Mouse (Mus musculus) heart, adult 9 months (tissue): ENCODE measurements around the gene Slc36a2.
"Not testable (repeated sequence)": the region's sequence is repeated elsewhere in the genome, so short reads cannot be mapped to it uniquely, and the experiment has no call there.

ENCODE experiments used
- DNase-seq, 2 experiments: peaks; one replicate each; pipeline ENCODE4 v3.0.0; 2022; ENCODE audit warnings: low spot score in 2 of 2

The Slc36a2 gene

DNA sequence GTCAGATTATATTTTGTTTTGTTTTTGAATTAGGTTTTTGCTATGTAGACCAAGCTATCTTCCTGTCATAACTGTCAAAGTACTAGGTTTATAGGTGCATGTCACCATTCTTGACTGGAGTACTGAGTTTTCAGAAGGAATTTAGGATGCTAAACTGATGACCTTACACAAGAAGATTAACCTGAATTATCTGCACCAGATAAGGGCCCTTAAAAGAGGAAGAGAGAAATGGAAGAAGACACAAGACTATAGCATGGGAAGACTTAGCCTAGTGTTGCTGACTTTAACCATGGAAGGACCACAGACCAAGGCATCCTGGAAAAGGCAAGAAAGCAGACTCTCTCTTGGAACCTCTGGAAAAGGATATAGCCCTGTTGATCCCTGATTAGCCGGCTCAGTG, 51.7 kb downstream of the Slc36a2 start:
- no peak for DNase-seq

DNA sequence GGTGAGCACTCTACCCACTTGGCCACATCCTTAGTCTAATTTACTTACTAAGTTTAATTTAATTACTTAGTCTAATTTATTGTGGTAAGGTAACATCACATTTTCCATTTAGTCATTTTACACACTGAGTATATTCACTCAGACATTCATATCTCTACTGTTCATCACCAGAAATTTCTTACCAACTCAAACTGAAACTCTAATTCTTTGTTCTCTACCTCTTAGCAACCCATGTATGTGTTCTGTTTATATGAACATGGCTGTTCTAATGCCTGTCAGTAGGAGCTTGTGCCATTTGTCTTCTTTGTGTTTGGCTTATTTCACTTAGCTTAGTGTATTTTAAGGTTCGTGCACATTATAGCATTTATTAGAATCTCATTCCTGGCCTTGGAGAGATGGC, 52.9 kb downstream of the Slc36a2 start:
- no peak for DNase-seq

DNA sequence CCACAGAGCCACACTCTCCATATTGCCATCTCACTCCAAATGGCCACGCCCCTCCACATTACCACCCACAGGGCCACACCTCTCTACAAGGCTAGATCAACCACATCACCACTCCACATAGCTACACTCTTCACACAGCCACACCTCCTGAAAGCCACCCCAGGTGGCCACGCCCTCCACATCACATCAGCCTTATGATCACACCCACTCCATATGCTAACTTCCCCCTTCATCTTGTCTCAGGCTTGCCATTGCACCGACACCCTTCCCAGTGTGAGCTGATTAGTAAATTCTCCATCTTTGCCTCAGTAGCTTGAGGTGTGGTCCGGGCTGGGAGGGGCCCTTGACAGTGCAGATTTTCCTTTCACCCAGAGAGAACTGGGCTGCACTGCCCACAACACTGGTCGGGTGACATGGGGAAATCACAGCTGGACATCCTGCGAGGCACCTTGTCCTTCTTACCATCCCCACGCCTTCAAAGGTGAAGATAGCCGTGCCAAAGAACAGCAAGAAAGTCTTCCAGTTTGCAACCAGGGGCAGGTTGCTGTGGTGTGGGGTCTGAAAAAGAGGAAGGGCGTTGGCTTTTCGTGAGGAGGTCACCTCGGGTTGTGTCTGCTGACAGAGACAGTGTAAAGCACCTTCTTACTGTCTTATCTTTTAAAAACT, 53.7 kb downstream of the Slc36a2 start:
- DNase-seq: no peak

DNA sequence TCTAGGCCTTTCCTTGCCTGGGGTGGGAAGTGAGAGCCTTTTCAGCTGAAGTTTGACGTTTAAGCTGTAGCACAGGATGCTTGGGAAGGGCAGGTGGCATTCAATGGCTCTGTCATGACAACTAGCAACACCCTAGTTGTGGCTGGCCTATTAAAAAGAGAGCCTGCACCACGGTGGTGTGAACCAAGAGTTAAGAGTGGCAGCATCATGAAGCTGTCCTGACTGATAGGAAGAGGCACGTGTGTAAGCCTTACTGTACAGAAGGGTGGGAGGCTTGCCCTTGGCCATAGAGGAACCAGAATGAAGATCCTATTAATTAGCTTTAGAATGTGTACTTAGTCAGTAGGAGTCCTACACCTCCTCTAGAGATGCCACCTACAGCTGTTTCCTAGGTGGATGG, 56.5 kb downstream of the Slc36a2 start:
- no peak for DNase-seq

DNA sequence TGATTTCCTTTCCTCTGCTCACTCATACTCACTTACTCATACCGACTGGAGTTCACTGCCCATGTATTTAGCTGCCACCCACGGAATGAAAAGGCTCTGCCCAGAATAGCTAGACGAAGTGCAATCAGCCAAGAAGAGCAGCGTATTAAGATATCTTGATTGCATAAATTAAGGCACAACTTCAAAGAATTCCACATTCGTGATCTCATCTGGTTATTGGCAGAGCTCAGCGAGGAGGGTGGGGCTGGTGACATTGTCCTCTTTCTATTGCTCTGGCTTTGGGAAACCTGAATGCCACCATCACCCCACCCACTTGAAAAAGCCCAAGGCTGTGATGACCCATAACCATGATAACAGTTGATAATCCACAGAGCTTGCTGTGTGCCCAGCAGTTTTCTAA, 56.9 kb downstream of the Slc36a2 start:
- no peak for DNase-seq

DNA sequence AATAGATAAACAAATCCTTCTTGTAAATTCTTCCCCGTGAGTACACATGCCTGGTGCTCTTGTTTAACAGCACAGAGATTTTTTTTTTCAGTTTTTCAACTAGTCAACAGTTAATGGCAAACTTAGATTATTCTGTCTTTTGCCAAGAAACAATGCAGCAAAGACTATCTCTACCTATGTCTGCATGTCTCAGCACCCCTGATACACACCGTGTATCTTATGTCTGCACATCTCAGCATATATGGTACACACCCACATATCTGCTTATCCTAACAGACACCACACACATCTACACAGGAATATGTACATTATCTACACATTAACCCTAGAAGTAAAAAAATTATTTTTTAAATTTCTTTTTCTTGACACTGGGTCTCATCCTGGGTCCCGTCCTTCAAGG, 58.2 kb downstream of the Slc36a2 start:
- DNase-seq: no peak

DNA sequence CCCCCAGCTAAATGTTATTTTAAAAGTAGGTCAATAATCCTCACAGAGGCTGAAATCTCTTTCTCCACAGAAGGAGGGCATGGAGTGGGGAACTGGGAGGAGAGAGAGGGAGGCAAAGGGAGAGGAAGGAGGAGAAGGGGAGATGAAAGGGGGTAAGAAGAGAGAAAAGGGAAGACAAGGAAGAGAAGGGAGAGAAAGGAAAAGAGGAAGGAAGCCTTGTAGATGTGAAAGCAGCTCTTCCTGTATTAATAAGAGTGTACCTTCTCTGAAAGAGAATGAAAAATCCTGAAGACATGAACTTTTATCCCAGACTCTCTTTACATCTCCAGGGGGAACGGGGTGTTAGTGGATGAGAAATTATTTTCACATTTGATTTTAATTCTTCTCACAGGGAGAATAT, 63.4 kb downstream of the Slc36a2 start:
- DNase-seq: no peak

DNA sequence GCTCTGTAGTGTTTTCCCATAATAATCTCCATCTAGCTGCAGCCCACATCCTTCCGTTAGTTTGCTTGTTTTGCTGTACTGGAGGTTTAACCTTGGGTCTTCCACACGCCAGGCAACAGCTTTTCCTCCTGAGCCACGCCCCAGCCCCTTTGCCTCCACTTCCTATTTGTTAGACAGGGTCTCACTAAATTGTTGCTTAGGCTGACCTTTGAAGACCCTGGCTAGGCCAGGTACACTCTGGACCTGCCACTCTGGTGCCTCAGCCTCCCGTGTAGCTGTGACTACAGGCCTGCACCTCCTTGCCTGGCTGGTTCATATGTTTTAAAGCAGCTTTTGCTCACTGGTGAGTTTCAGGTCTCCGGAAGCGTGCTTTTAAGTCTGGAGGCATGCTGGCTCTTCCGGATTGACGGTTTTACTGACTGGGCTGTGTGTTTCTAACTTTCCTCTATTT, 64.0 kb downstream of the Slc36a2 start:
- DNase-seq: no peak

DNA sequence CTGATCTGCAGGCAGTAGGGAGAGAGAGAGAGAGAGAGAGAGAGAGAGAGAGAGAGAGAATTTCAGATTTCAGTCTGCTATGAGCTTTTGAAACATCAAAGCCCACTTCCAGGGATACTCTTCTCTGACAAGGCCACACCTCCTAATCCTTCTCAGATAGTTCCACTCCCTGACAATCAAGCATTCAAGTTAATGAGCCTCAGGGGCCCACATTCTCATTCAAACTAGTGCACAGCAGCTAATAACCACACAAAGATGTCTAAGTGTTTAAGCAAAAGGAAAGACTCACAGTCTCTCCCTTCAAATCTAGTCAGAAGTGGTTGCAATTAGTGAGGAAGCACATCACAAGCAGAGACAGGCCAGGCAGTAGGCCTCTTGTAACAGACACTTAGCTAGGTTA, 64.6 kb downstream of the Slc36a2 start:
- DNase-seq: no peak

DNA sequence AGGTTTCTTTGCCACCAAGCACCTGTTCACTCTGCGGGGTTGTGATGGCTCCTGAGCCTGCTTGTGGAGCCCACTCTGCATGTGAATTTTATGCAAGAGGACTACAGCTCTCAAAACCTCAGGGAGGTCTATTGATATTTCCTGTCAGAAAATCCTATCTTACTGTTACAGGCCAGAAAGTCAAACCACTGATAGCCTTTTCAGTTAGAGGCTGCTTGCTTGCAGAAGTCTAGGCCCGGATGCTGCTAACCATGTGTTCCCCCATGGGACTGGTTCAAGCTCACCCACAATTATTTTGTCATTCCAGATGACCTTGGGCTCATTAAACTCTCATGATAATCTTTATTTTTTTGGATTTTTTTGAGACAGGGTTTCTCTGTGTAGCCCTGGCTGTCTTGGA, 67.8 kb downstream of the Slc36a2 start:
- DNase-seq: no peak

DNA sequence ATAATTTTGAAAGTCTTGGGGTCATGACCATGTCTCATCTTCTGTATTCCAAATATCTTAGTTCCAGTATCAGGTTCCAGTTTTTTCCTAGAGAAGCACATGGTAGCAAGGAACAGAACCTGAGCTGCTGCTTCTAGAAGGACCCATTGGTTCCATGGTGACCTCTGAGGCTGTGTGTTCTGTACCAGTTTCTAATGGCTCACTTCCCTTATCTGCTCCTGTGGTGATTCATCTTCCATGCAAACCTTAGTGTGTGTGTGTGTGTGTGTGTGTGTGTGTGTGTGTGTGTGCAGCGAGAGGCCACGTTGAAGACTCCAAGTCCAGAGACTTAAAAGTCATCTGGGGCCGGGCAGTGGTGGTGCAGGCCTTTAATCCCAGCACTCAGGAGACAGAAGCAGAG, 68.9 kb downstream of the Slc36a2 start:
- DNase-seq: no peak

DNA sequence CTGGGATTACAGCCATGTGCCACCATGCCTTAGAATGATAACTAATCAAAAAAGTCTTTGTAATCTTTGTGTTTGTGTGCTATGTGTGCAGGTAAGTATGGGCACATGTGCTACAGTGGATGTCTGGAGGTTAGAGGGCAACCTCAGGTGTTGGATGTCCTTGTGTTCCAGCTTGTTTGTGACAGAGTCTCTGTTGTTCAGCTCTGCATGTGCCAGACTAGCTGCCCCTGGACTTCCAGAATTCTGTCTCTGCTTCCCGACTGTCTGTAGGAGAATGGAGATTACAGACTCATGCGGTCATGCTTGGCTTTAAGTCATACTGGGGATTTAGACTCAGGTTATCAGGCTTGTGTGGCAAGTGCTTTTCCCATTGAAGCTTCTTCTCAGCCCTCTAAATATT, 70.6 kb downstream of the Slc36a2 start:
- DNase-seq: no peak

DNA sequence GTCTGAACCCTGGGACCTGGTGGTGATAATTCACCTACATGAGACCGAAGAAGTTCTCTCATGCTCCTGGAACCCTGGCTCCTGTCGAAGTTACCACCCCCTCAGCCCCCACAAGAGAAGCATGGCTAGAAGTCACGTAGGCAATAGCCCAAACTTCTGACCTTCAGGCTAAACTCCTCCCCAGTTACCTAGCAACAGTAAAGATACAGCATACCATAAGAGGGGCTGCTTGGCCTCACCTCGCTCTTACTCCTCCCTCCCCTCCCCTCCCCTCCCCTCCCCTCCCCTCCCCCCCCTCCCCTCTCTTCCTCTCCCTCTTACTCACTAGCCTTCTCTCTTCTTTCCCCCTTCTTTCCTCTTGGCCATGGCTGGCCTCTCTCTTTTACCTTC, 71.0 kb downstream of the Slc36a2 start:
- not testable (repeated sequence) for DNase-seq

DNA sequence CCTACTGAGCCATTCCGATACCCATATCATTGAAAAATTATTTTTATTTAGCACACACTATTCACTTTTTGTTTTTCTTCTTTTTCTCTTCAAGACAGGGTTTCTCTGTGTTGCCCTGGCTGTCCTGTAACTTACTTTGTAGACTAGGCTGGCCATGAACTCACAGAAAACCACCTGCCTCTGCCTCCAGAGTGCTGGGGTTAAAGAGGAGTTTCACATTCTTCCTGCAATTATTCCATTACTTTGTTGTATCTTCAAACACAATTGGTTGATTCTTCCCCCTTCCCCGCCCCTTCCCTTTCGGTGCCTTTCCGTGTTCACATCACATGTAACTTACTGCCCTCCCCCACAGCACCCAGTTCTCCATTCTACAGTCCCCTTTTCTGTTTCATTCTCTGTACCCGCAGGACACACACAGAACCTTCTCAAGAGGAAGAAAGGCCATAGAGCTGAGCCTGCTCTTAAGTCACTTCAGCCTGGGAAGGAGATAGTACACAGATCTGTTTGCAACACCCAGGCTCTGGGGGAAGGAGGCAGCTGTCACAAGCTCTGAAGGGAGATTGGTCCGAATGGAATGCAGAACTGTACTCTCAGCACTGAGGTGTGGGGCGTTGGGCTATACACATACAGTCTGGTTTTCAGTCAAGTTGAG, 71.5 kb downstream of the Slc36a2 start:
- peak; percentile 32 to 57 for DNase-seq

DNA sequence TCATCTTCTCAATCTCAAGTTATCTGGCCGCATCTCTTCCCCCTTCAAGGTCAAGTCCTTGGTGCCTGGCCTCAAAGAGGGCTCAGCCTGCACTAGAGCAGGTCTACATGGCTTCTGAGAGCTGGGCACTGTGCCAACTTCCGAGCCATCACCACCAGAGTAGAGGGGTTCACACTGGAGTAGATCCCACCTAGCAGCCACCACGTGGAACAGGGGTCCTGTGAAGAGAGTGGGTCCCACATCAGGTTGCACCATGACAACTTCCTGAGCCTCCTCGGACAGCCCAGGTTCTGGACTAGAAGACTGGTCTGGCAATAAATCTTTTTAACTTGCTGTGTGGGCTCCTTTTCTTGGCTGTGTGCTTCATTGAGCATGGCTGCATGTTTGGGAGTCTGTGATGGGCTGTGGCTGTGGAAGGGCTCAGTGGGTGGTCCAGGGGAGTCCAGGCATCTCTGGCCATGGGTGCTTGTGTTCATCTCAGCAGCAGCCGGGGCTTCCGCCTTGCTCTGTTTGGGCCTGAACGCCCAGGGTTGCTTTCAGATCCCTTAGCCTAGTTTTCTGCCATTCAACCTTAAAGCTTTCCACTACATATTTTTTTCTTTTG, 74.2 kb downstream of the Slc36a2 start:
- no peak for DNase-seq

DNA sequence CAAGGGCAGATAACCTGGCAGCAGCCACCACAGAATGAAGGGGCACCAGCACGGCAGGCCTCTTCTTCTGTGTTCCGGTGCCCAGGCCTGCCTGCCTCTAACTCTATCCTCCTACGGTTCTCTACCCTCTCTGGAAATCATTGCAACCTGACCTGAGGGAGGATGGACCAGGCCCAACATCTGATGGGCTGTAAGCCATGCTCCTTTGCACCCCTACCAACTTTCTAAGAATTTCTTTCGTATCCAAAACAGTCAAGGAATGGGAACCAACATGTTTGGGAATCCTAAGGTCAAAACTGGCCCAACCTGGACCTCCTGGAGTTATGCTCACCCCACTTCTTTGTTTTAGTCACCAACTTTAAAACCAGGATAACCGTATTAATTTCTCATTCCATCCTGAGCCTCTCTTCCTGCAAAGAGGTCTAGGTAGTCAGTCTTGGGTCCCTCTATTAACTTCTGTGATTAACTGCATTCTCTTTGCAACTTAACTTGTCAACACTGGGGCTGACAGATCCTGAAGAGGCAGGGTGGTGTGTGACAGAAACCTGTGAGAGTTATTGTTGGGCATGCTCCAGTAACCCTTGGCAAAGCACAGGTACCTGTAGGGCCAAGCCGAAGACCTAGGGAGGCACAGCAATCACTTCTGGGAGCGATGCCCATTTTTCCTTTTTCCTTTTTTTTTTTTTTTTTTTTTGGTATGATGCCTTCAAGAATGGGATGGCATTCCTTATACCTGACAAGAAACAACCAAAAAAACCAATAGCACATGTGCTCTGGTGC, 75.2 kb downstream of the Slc36a2 start:
- no peak for DNase-seq
